Mouse (Mus musculus) kidney, embryonic 15.5 days (tissue): ENCODE measurements around the gene Vps8. TPM values are rescaled to one million over a fixed set of nuclear protein-coding genes. Genes with fewer than 3 reads are reported as not detected.
A peak's percentile ranks its signal among the peaks of the same experiment; 100 is the strongest.

Source experiments
- ATAC-seq: fragments of 200-750 bp; cut with Nextera tagmentation; replicated peaks from 2 replicates; pipeline ENCODE4 v1.8.0; 2017; ENCODE audit warnings: moderate TSS enrichment; ENCODE audit not compliant: low FRiP score
- H3K27ac ChIP-seq: fragments of 300-500 bp; sonication (generic); 2 replicates; pipeline ENCODE4 v1.5.1; 2015; ENCODE audit warnings: mild to moderate bottlenecking, inconsistent platforms
- H3K27me3 ChIP-seq: fragments of 300-500 bp; sonication (generic); 2 replicates; pipeline ENCODE4 v1.6.1; 2015; ENCODE audit warnings: inconsistent platforms
- H3K36me3 ChIP-seq: fragments of 300-500 bp; sonication (generic); 2 replicates; pipeline ENCODE4 v1.6.1; 2015; ENCODE audit warnings: inconsistent platforms
- H3K4me1 ChIP-seq: fragments of 300-500 bp; sonication (generic); 2 replicates; pipeline ENCODE4 v1.6.1; 2015; ENCODE audit warnings: inconsistent platforms
- H3K4me2 ChIP-seq: fragments of 300-500 bp; sonication (generic); 2 replicates; pipeline ENCODE4 v1.6.1; 2015; ENCODE audit warnings: moderate library complexity, mild to moderate bottlenecking, inconsistent platforms
- H3K4me3 ChIP-seq: fragments of 300-500 bp; sonication (generic); replicated peaks from 2 replicates; pipeline ENCODE4 v1.5.1; 2015; ENCODE audit warnings: mild to moderate bottlenecking, inconsistent platforms
- H3K9ac ChIP-seq: fragments of 300-500 bp; sonication (generic); 2 replicates; pipeline ENCODE4 v1.6.1; 2015; ENCODE audit warnings: mild to moderate bottlenecking, inconsistent platforms
- H3K9me3 ChIP-seq: fragments of 300-500 bp; sonication (generic); replicated peaks from 2 replicates; pipeline ENCODE4 v1.6.1; 2016; ENCODE audit warnings: inconsistent platforms
- WGBS: fragments of 180-500 bp; shearing (Covaris S2); methylation state at CpG from one replicate; pipeline ENCODE4 v1.1.7; 2015; ENCODE audit warnings: mixed read lengths; 5-methylcytosine and 5-hydroxymethylcytosine counted together
- polyA plus RNA-seq: library from polyadenylated mRNA; unstranded; fragments of >200 nt; fragmentation: Nextera tagmentation; extraction: Ambion mirVana; gene quantifications from 2 replicates; pipeline ENCODE4 v1.2.1, GENCODE M21; 2015

The Vps8 gene
- polyA plus RNA-seq, 1 experiment from 2014 or later = 15.5 TPM

DNA sequence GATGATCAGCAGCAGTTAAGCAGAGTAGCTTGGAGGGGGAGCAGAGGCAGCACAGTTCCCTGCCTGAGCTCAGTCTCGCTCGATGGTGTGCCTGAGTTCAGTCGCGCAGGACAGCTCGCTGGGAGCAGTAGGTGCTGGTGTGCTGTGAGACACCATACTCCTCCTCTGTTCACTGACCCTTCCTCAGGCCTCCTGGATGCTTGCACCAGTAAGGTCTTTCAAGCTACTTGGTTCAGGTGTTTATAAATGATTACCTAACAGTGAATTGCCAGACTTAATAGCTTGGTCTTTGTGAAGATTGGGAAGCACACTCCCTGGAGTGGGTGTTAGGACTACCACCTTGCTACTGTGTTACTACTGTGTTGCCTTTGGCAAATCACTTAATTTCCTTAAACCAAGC is 144.2 kb downstream of the Vps8 start:
- 76% methylated on average over 5 of the region's 5 CpGs for WGBS
- no peaks in the 10 kb centered on the region for H3K9me3 ChIP-seq
- ATAC-seq = 0 out of 2 replicates have a peak, but pooled peaks have one; percentile 58

GRCm38 (mm10) chr16:21569952-21570351 is 147.0 kb downstream of the Vps8 start:
- ATAC-seq = no peak
- H3K9me3 ChIP-seq = no peaks in the 10 kb centered on the region
- no peaks in the 10 kb centered on the region; the same call in 1 of the 2 replicates for H3K36me3 ChIP-seq
- H3K4me2 ChIP-seq = no peak overlapping the region
- H3K27ac ChIP-seq = no peak overlapping the region
- no peaks in the 10 kb centered on the region for H3K4me1 ChIP-seq
- no peak overlapping the region for H3K4me3 ChIP-seq
- no peak overlapping the region for H3K9ac ChIP-seq
- 62% methylated on average over 7 of the region's 7 CpGs for WGBS
- H3K27me3 ChIP-seq = no peaks in the 10 kb centered on the region

More for the DNA sequence above, 144.2 kb downstream of the Vps8 start:
- Histone ChIP-seq H3K36me3 (no peaks in the 10 kb centered on the region; the same call in 1 of the 2 replicates), H3K27ac (no peak overlapping the region), H3K4me3 (no peak overlapping the region), H3K27me3 (no peaks in the 10 kb centered on the region), H3K9ac (no peak overlapping the region), H3K4me1 (no peaks in the 10 kb centered on the region), H3K4me2 (no peak overlapping the region)

GRCm38 (mm10) chr16:21570786-21571185 is 147.9 kb downstream of the Vps8 start:
- H3K4me2 ChIP-seq = no peak overlapping the region
- H3K9ac ChIP-seq = no peak overlapping the region
- H3K9me3 ChIP-seq = no peaks in the 10 kb centered on the region
- H3K27ac ChIP-seq = no peak overlapping the region
- no peaks in the 10 kb centered on the region for H3K27me3 ChIP-seq
- no peak overlapping the region for H3K4me3 ChIP-seq
- H3K4me1 ChIP-seq = no peaks in the 10 kb centered on the region
- ATAC-seq = no peak
- no peaks in the 10 kb centered on the region for H3K36me3 ChIP-seq
- 94% methylated on average over 5 of the region's 5 CpGs for WGBS

DNA sequence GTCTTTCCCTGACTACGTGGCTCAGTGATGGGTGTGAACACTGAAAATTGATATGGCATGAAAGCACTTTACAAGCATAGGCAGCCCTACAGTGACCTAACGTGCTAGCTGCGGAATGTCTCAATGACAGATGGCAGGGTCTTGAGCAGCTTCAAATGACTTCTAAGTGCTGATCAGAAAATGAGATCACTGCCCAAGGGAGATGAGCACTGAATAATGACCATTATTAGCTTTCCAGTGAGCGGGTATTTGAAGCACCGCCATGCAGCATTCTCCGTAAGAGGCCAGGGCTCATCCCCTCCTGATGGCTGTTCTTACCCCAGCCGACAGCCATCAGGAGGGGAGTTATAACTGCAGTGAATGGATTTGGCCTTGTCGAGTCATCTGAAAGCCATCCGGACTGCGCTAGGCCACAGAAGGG is 153.1 kb downstream of the Vps8 start:
- WGBS = 44% methylated on average over 10 of the region's 10 CpGs
- Histone ChIP-seq H3K36me3 (no peaks in the 10 kb centered on the region), H3K9me3 (no peaks in the 10 kb centered on the region), H3K27me3 (no peaks in the 10 kb centered on the region), H3K9ac (no peak overlapping the region), H3K27ac (no peak overlapping the region), H3K4me3 (no peak overlapping the region), H3K4me2 (no peak overlapping the region), H3K4me1 (peaks cover 5% of the 10 kb centered on the region; the same call in 1 of the 2 replicates)
- ATAC-seq = no peak; the same call in 1 of the 2 replicates

DNA sequence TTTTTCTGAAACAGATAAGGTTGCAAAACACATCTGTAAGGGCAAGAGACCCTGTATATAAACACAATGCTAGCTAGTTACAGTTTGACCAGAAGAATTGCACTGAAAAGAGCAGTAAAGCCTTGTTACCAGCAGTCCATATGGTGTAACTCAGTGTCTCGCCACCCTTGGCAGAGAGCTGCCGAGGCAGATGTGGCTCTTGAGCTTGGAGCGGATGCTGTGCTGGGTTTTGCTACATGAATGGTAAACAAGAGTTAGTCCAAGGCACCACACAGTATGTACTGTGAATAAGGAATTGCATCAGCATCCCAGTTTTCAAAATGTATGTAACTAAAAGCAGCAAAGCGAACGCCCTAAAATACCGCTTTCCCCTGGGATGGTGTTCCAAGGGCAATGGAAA is 166.2 kb downstream of the Vps8 start:
- no peak overlapping the region for H3K4me3 ChIP-seq
- H3K9me3 ChIP-seq = no peaks in the 10 kb centered on the region
- no peaks in the 10 kb centered on the region for H3K36me3 ChIP-seq
- peaks cover 3% of the 10 kb centered on the region; the same call in 1 of the 2 replicates for H3K4me1 ChIP-seq
- no peak overlapping the region for H3K4me2 ChIP-seq
- no peak overlapping the region for H3K9ac ChIP-seq
- ATAC-seq = no peak
- no peaks in the 10 kb centered on the region for H3K27me3 ChIP-seq
- WGBS = 83% methylated on average over 6 of the region's 6 CpGs
- H3K27ac ChIP-seq = no peak overlapping the region

GRCm38 (mm10) chr16:21590806-21591205 is 167.9 kb downstream of the Vps8 start:
- no peak overlapping the region for H3K9ac ChIP-seq
- H3K36me3 ChIP-seq = no peaks in the 10 kb centered on the region
- no peak overlapping the region for H3K4me2 ChIP-seq
- peak; percentile 67; the same call in 1 of the 2 replicates for ATAC-seq
- no peaks in the 10 kb centered on the region for H3K9me3 ChIP-seq
- 27% methylated on average over 5 of the region's 5 CpGs for whole genome bisulfite sequencing
- peaks cover 3% of the 10 kb centered on the region; the same call in 1 of the 2 replicates for H3K4me1 ChIP-seq
- H3K27ac ChIP-seq = no peak overlapping the region
- H3K4me3 ChIP-seq = no peak overlapping the region
- H3K27me3 ChIP-seq = no peaks in the 10 kb centered on the region

- Histone ChIP-seq H3K36me3 (no peaks in the 10 kb centered on the region), H3K4me2 (no peak overlapping the region), H3K4me3 (no peak overlapping the region), H3K9ac (no peak overlapping the region), H3K27me3 (no peaks in the 10 kb centered on the region), H3K4me1 (peaks cover 3% of the 10 kb centered on the region; the same call in 1 of the 2 replicates), H3K27ac (no peak overlapping the region), H3K9me3 (no peaks in the 10 kb centered on the region)
- WGBS = 67% methylated on average over 2 of the region's 2 CpGs
- no peak for ATAC-seq
Measured at GRCm38 (mm10) chr16:21591511-21591910, 168.6 kb downstream of the Vps8 start.

DNA sequence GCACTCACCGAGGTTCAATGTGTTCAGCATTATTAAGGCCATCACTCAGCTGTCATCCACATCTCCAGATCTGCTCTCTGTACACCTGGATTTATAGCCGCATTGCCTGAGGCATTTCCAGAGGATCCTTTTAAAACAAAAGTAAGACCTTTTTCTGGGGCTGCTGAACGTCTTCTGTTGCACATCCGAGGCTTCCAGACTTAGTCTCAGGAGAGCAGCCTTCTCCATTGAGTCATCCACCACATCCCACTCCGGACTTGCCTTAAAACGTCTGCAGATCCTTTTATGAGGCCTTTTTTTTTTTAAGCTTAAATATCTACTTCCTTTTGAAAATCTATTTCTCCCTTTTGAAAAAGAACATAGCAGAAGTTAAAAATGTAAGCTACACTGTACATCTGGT is 172.6 kb downstream of the Vps8 start:
- 60% methylated on average over 6 of the region's 6 CpGs for WGBS

GRCm38 (mm10) chr16:21604354-21604753 is 181.4 kb downstream of the Vps8 start:
- Histone ChIP-seq H3K27me3 (no peaks in the 10 kb centered on the region), H3K9me3 (no peaks in the 10 kb centered on the region), H3K4me1 (peaks cover 23% of the 10 kb centered on the region), H3K36me3 (no peaks in the 10 kb centered on the region), H3K9ac (no peak overlapping the region), H3K4me3 (no peak overlapping the region), H3K27ac (no peak overlapping the region), H3K4me2 (no peak overlapping the region)
- ATAC-seq = no peak
- 68% methylated on average over 6 of the region's 6 CpGs for WGBS

More for the DNA sequence above, 172.6 kb downstream of the Vps8 start:
- ATAC-seq = no peak
- no peak overlapping the region for H3K27ac ChIP-seq
- no peaks in the 10 kb centered on the region for H3K36me3 ChIP-seq
- no peaks in the 10 kb centered on the region for H3K27me3 ChIP-seq
- no peak overlapping the region for H3K4me3 ChIP-seq
- no peaks in the 10 kb centered on the region for H3K9me3 ChIP-seq
- H3K4me1 ChIP-seq = no peaks in the 10 kb centered on the region; the same call in 1 of the 2 replicates
- H3K9ac ChIP-seq = no peak overlapping the region
- no peak overlapping the region for H3K4me2 ChIP-seq

GRCm38 (mm10) chr16:21606249-21607020 is 183.5 kb downstream of the Vps8 start:
- no peaks in the 10 kb centered on the region for H3K9me3 ChIP-seq
- ATAC-seq = no peak
- no peak overlapping the region for H3K4me2 ChIP-seq
- no peak overlapping the region for H3K27ac ChIP-seq
- no peak overlapping the region for H3K4me3 ChIP-seq
- WGBS = 73% methylated on average over 6 of the region's 6 CpGs
- H3K4me1 ChIP-seq = peaks cover 23% of the 10 kb centered on the region
- no peak overlapping the region for H3K9ac ChIP-seq
- no peaks in the 10 kb centered on the region for H3K27me3 ChIP-seq
- no peaks in the 10 kb centered on the region for H3K36me3 ChIP-seq

DNA sequence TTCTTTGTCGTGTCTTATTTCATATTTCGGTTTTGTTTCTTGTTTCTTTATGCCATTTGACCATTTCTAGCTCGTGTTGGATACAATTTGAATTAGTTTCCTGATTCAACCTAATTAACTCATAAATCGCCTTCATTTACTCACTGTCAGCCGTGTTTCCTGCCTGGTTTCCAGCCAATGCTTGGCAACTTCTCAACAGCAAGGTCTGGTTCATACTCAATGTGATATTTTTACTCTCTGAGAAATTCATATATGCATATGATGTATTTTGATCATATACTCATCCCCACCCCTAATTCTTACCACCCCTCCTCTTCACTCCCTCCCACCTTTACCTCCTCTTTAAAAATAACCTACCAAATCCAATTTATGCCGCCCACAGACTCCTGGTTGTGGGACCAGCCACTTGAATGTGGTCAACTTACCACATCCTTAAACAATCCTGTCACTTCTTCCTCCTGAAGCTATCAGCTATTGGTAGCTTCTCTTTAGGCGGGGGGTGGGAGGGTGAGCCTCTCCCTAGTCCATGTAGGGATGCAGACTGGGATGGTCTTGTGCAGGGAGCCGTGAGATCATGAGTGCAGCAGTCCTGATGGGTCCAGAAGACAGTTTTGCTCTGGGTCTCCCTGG is 184.2 kb downstream of the Vps8 start:
- H3K4me2 ChIP-seq = no peak overlapping the region
- H3K27ac ChIP-seq = peak overlapping the region; percentile 66
- H3K36me3 ChIP-seq = no peaks in the 10 kb centered on the region
- H3K4me1 ChIP-seq = peaks cover 23% of the 10 kb centered on the region
- no peak overlapping the region for H3K9ac ChIP-seq
- H3K9me3 ChIP-seq = no peaks in the 10 kb centered on the region
- H3K27me3 ChIP-seq = no peaks in the 10 kb centered on the region
- ATAC-seq = 0 out of 2 replicates have a peak, but pooled peaks have one; percentile 40
- WGBS = 58% methylated on average over 8 of the region's 8 CpGs
- no peak overlapping the region for H3K4me3 ChIP-seq

DNA sequence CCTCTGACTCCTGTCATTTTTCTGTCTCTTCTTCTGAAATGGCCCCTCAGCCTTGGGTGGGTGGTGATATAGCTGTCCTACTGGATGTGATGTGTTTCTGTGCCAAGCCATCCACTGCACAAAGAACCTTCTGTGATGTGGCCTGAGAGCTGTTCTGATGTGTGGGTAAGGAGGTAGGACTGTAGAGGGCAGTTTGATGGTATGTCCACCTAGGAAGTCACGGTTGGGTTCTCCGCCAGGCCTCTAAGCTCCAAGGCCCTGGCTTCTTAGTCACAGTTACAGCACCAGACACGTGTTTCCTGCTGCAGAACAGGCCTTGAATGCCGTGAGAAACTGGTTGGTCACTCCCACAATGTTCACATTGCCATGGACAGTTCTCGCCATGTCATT is 184.7 kb downstream of the Vps8 start:
- H3K4me2 ChIP-seq = no peak overlapping the region
- 60% methylated on average over 5 of the region's 5 CpGs for WGBS
- H3K4me1 ChIP-seq = peaks cover 23% of the 10 kb centered on the region
- no peak overlapping the region for H3K4me3 ChIP-seq
- 0 out of 2 replicates have a peak, but pooled peaks have one; percentile 25 for ATAC-seq
- no peak overlapping the region for H3K9ac ChIP-seq
- no peaks in the 10 kb centered on the region for H3K36me3 ChIP-seq
- no peaks in the 10 kb centered on the region for H3K27me3 ChIP-seq
- H3K27ac ChIP-seq = peak overlapping the region; percentile 66
- no peaks in the 10 kb centered on the region for H3K9me3 ChIP-seq
